Mouse (Mus musculus): ENCODE results near the gene Tbc1d2. TPM values are rescaled to one million over a fixed set of nuclear protein-coding genes. Genes with fewer than 3 reads are reported as not detected.
"Not testable (repeated sequence)": the region's sequence is repeated elsewhere in the genome, so short reads cannot be mapped to it uniquely, and the experiment has no call there.

The Tbc1d2 gene
- total RNA-seq, 2 experiments from 2014 or later: 0.84 to 0.91 TPM

- no peak for ATAC-seq (replicated peaks; ENCODE audit: low FRiP score, poor library complexity, severe bottlenecking)
Observed at GRCm38 (mm10) chr4:46585041-46585810, 64.8 kb downstream of the Tbc1d2 start.

- ATAC-seq (replicated peaks; ENCODE audit: low FRiP score, poor library complexity, severe bottlenecking): not testable (repeated sequence)
Observed at GRCm38 (mm10) chr4:46584536-46584935, 65.5 kb downstream of the Tbc1d2 start.

- ATAC-seq (replicated peaks; ENCODE audit: low FRiP score, poor library complexity, severe bottlenecking): not testable (repeated sequence)
Observed at GRCm38 (mm10) chr4:46584084-46584483, 65.9 kb downstream of the Tbc1d2 start.

GRCm38 (mm10) chr4:46582024-46582423 is 68.0 kb downstream of the Tbc1d2 start:
- not testable (repeated sequence) for ATAC-seq (replicated peaks; ENCODE audit: low FRiP score, poor library complexity, severe bottlenecking)

GRCm38 (mm10) chr4:46581577-46581976 is 68.4 kb downstream of the Tbc1d2 start:
- not testable (repeated sequence) for ATAC-seq (replicated peaks; ENCODE audit: low FRiP score, poor library complexity, severe bottlenecking)

GRCm38 (mm10) chr4:46580799-46581243 is 69.2 kb downstream of the Tbc1d2 start:
- ATAC-seq (replicated peaks; ENCODE audit: low FRiP score, poor library complexity, severe bottlenecking): not testable (repeated sequence)

GRCm38 (mm10) chr4:46578796-46579346 is 71.1 kb downstream of the Tbc1d2 start:
- not testable (repeated sequence) for ATAC-seq (replicated peaks; ENCODE audit: low FRiP score, poor library complexity, severe bottlenecking)

GRCm38 (mm10) chr4:46578228-46578627 is 71.8 kb downstream of the Tbc1d2 start:
- ATAC-seq (replicated peaks; ENCODE audit: low FRiP score, poor library complexity, severe bottlenecking): no peak

GRCm38 (mm10) chr4:46575509-46576284 is 74.3 kb downstream of the Tbc1d2 start:
- ATAC-seq (replicated peaks; ENCODE audit: low FRiP score, poor library complexity, severe bottlenecking): not testable (repeated sequence)

GRCm38 (mm10) chr4:46574841-46575240 is 75.2 kb downstream of the Tbc1d2 start:
- ATAC-seq (replicated peaks; ENCODE audit: low FRiP score, poor library complexity, severe bottlenecking): no peak

- 0 out of 2 replicates have a peak, but pooled peaks have one; percentile 14 for ATAC-seq (replicated peaks; ENCODE audit: low FRiP score, poor library complexity, severe bottlenecking)
Observed at GRCm38 (mm10) chr4:46574024-46574753, 75.8 kb downstream of the Tbc1d2 start.

GRCm38 (mm10) chr4:46572616-46573015 is 77.4 kb downstream of the Tbc1d2 start:
- no peak for ATAC-seq (replicated peaks; ENCODE audit: low FRiP score, poor library complexity, severe bottlenecking)

GRCm38 (mm10) chr4:46571744-46572143 is 78.3 kb downstream of the Tbc1d2 start:
- no peak for ATAC-seq (replicated peaks; ENCODE audit: low FRiP score, poor library complexity, severe bottlenecking)

- no peak for ATAC-seq (replicated peaks; ENCODE audit: low FRiP score, poor library complexity, severe bottlenecking)
Observed at GRCm38 (mm10) chr4:46569671-46570070, 80.3 kb downstream of the Tbc1d2 start.

- no peak for ATAC-seq (replicated peaks; ENCODE audit: low FRiP score, poor library complexity, severe bottlenecking)
Observed at GRCm38 (mm10) chr4:46568169-46568568, 81.8 kb downstream of the Tbc1d2 start.

- ATAC-seq (replicated peaks; ENCODE audit: low FRiP score, poor library complexity, severe bottlenecking): no peak
Observed at GRCm38 (mm10) chr4:46566931-46567671, 82.9 kb downstream of the Tbc1d2 start.

GRCm38 (mm10) chr4:46565393-46565955 is 84.5 kb downstream of the Tbc1d2 start:
- ATAC-seq (replicated peaks; ENCODE audit: low FRiP score, poor library complexity, severe bottlenecking): no peak

- ATAC-seq (replicated peaks; ENCODE audit: low FRiP score, poor library complexity, severe bottlenecking): no peak
Observed at GRCm38 (mm10) chr4:46564247-46564646, 85.8 kb downstream of the Tbc1d2 start.

GRCm38 (mm10) chr4:46563847-46564246 is 86.2 kb downstream of the Tbc1d2 start:
- ATAC-seq (replicated peaks; ENCODE audit: low FRiP score, poor library complexity, severe bottlenecking): peak; percentile 75
